Mouse (Mus musculus) small intestine, adult 2 months (tissue): ENCODE measurements around the gene Scimp. TPM values are rescaled to one million over a fixed set of nuclear protein-coding genes. Genes with fewer than 3 reads are reported as not detected.
A peak's percentile ranks its signal among the peaks of the same experiment; 100 is the strongest.

Experiments used
- H3K27ac ChIP-seq: fragments of 200-500 bp; 2 replicates; pipeline ENCODE4 v1.5.1; 2012; ENCODE audit warnings: low read depth, low read length, control low read depth, inconsistent platforms; ENCODE audit not compliant: insufficient read depth
- H3K27me3 ChIP-seq: fragments of 200-500 bp; 2 replicates; pipeline ENCODE4 v1.6.1; 2012; ENCODE audit warnings: mild to moderate bottlenecking, moderate library complexity, low read length, inconsistent platforms; ENCODE audit not compliant: control insufficient read depth, insufficient read depth
- H3K36me3 ChIP-seq: fragments of 200-500 bp; 2 replicates; pipeline ENCODE4 v1.6.1; 2012; ENCODE audit warnings: mild to moderate bottlenecking, low read length, control low read depth, inconsistent platforms; ENCODE audit not compliant: control insufficient read depth, insufficient read depth
- H3K4me1 ChIP-seq: fragments of 200-500 bp; 2 replicates; pipeline ENCODE4 v1.6.1; 2012; ENCODE audit warnings: low read length, inconsistent platforms, mixed read lengths; ENCODE audit not compliant: control insufficient read depth, insufficient read depth, insufficient read length
- H3K4me3 ChIP-seq: fragments of 200-500 bp; 2 replicates; pipeline ENCODE4 v1.5.1; 2012; ENCODE audit warnings: low read depth, mild to moderate bottlenecking, control low read depth, inconsistent platforms, low read length, moderate library complexity
- CTCF ChIP-seq: fragments of 200-500 bp; IDR thresholded peaks from 2 replicates; pipeline ENCODE4 v1.5.1; 2012; ENCODE audit warnings: low read depth, mild to moderate bottlenecking, control low read depth, inconsistent platforms, low read length, moderate library complexity, mixed read lengths; ENCODE audit not compliant: insufficient replicate concordance, insufficient read length; ENCODE audit errors: extremely low read depth
- POLR2A ChIP-seq: fragments of 200-500 bp; IDR thresholded peaks from 2 replicates; pipeline ENCODE4 v1.6.1; 2012; ENCODE audit warnings: low read depth, mild to moderate bottlenecking, control low read depth, inconsistent platforms, low read length, moderate library complexity
- WGBS: fragments of 180-500 bp; shearing (Covaris S2); methylation state at CpG from one replicate; pipeline ENCODE4 v1.1.7; 2018; 5-methylcytosine and 5-hydroxymethylcytosine counted together
- polyA plus RNA-seq: library from polyadenylated mRNA; depleted of rRNA; stranded (reverse); fragments of >200 nt; gene quantifications from 2 replicates; pipeline ENCODE4 v1.2.3, GENCODE M21; 2012

The Scimp gene
- polyA plus RNA-seq, 1 experiment = 0.94 TPM

DNA sequence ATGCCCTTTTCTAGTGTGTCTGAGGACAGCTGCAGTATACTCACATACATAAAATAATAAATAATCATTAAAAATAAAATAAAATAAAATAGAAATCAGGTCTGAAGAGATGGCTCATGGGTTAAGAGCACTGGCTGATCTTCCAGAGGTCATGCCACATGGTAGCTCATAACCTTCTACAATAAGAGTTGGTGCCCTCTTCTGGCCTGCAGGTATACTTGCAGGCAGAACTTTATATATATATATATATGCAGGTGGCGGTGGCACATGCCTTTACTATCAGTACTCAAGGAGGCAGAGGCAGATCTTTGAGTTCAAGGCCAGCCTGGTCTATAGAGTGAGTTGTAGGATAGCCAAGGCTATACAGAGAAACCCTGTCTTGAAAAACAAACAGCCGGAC is 13.8 kb upstream of the Scimp start:
- Histone ChIP-seq H3K4me1 (peaks cover 9% of the 10 kb centered on the region; the same call in 1 of the 2 replicates), H3K4me3 (no peak overlapping the region), H3K27ac (no peak overlapping the region), H3K36me3 (no peaks in the 10 kb centered on the region), H3K27me3 (no peaks in the 10 kb centered on the region)
- whole genome bisulfite sequencing = 74% methylated on average over 2 of the region's 2 CpGs
- TF ChIP-seq POLR2A = no peak
- no peak for TF ChIP-seq CTCF

DNA sequence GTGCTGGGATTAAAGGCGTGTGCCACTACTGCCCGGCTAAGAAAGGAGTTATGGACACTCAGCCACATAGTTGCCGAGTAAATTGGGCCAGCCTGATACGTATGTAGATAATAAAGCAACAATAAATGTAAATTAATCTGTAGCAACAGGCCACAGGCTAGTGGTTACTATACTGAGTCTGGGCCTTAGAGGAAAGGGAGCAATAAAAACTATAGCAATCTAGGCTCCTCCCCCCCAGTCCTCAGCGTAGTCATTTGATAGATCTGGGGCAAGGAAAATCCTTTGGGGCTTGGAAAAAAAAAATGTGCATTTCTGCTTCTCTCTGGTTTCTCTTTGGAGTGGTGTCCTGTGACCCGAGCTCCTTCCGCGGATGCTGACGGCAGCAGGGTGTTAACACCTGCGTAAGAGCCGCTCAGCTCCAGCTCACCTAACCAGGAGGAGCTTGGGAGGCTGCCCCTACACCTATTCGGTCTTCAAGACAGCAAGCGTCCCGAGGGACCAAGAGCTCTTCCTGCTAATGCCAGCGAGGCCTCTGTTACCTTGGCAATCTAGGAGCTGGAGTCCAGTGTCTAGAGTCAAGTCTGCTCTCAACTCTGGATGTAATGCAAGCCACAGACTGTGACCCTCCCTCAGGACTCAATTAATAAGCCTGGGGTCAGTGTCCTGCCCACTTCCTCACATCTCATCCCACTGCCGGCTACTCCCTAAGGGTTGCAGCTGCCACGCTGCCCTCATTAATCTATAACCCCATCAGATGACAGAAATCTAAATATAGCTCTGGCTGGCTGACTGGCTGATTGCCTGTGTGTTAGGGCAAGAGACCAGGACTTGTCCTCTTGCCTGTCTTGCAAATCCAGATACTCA is 9.6 kb upstream of the Scimp start:
- TF ChIP-seq CTCF (no peak), POLR2A (no peak)
- Histone ChIP-seq H3K27me3 (no peaks in the 10 kb centered on the region), H3K27ac (peak overlapping the region; percentile 41), H3K36me3 (no peaks in the 10 kb centered on the region), H3K4me1 (peaks cover 9% of the 10 kb centered on the region; the same call in 1 of the 2 replicates), H3K4me3 (peak overlapping the region; percentile 26)
- WGBS = 18% methylated on average over 17 of the region's 17 CpGs

DNA sequence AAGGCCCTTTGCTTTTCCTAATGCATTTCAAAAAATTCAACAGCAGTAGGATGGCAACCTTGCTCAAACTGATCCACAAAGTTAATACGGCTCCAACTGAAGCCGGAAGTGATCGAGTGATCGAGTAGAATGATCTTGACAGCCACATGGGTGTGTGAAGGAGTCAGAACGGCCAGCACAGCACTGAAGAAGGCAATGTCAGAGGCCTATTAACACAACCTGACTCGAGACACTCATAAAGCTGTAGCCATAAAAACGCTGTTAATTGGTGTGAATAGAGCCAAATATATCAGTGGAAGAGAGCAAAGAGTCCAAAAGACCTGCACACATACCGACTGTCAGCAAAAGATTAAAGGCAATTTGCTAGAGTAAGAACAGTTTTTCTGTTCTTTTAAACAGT is 7.7 kb upstream of the Scimp start:
- no peaks in the 10 kb centered on the region for H3K27me3 ChIP-seq
- no peak for TF ChIP-seq CTCF
- TF ChIP-seq POLR2A = no peak
- no peaks in the 10 kb centered on the region for H3K36me3 ChIP-seq
- H3K4me1 ChIP-seq = peaks cover 10% of the 10 kb centered on the region; the same call in 1 of the 2 replicates
- H3K4me3 ChIP-seq = no peak overlapping the region
- no peak overlapping the region for H3K27ac ChIP-seq
- 23% methylated on average over 8 of the region's 8 CpGs for WGBS

DNA sequence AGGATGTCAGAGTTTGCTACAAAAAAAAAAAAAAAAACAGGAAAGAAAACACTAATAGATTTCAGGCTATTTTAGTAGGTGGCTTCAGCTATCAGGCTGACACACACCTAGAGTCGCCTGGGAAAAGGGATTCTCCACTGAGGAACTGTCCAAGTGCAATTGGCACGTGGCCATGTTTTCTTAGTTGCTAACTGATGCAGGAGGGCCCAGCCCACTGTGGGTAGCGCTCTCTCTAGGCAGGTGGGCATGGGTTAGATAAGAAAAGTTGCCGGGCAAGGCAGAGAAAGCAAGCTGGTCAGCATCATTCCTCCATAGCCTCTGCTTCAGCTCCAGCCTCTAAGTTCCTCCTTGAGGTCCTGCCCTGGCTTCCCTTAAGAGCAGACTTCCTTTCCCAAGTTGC is 4.4 kb upstream of the Scimp start:
- H3K27ac ChIP-seq = no peak overlapping the region
- no peak for TF ChIP-seq CTCF
- no peak for TF ChIP-seq POLR2A

DNA sequence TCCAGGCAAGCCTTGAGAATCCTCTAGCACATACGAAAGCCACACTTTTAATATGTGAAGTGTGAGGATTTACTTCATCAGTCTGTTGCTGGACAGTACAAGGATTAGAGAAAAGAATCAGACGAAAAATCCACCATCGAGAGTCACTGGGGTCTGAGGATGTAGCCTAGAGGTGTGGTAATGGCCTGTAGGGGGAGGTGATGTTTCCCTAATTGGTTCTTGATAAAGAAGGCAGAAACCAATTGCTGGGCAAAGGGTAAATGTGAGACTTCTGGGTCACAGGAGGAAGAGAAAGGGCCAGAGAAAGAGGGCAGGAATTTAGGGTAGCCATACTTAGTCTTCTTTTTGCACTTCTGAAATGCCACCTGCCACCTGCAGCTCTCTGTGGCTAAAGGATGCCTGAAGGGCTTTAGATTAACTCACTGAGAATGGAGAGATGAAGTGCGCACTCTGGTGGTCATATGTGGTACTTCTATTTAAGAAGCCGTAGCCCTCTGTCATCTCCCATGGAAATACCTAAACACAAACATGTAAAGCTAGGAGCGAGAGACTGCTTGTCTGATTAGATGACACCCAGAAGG is 3.2 kb upstream of the Scimp start:
- H3K27ac ChIP-seq = no peak overlapping the region
- H3K4me3 ChIP-seq = no peak overlapping the region
- 0 out of 2 replicates have a peak, but pooled peaks cover 1% of the 10 kb centered on the region for H3K4me1 ChIP-seq
- no peaks in the 10 kb centered on the region for H3K36me3 ChIP-seq
- 19% methylated on average over 6 of the region's 6 CpGs for WGBS
- no peaks in the 10 kb centered on the region for H3K27me3 ChIP-seq
- TF ChIP-seq CTCF (peak; percentile 51; the same call in 1 of the 2 replicates), POLR2A (no peak)

More for the DNA sequence above, 4.4 kb upstream of the Scimp start:
- 32% methylated on average over 4 of the region's 4 CpGs for WGBS
- Histone ChIP-seq H3K36me3 (no peaks in the 10 kb centered on the region), H3K4me1 (0 out of 2 replicates have a peak, but pooled peaks cover 1% of the 10 kb centered on the region), H3K27me3 (no peaks in the 10 kb centered on the region), H3K4me3 (no peak overlapping the region)

DNA sequence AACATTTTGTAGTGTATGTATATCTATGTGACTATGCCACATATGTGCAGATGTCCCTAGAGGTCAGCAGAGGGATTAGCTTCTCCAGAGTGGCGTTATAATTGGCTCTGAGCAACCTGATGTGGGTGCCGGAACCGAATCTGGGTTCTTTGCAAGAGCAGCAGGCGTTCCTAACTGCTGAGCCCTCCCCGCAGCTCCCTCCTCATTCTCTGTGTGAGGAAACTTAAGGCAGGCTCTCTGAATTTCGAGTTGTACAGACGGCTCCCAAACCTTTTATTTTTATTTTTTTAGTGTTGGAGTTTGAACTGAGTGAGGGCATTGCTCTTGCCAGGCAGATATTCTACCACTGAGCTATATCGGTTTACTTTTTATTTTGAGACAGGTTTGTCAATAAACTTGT is 2.7 kb upstream of the Scimp start:
- 86% methylated on average over 8 of the region's 8 CpGs for WGBS
- no peak overlapping the region for H3K4me3 ChIP-seq
- H3K27ac ChIP-seq = no peak overlapping the region
- no peaks in the 10 kb centered on the region for H3K36me3 ChIP-seq
- H3K4me1 ChIP-seq = 0 out of 2 replicates have a peak, but pooled peaks cover 1% of the 10 kb centered on the region
- H3K27me3 ChIP-seq = no peaks in the 10 kb centered on the region
- TF ChIP-seq CTCF (no peak), POLR2A (no peak)

DNA sequence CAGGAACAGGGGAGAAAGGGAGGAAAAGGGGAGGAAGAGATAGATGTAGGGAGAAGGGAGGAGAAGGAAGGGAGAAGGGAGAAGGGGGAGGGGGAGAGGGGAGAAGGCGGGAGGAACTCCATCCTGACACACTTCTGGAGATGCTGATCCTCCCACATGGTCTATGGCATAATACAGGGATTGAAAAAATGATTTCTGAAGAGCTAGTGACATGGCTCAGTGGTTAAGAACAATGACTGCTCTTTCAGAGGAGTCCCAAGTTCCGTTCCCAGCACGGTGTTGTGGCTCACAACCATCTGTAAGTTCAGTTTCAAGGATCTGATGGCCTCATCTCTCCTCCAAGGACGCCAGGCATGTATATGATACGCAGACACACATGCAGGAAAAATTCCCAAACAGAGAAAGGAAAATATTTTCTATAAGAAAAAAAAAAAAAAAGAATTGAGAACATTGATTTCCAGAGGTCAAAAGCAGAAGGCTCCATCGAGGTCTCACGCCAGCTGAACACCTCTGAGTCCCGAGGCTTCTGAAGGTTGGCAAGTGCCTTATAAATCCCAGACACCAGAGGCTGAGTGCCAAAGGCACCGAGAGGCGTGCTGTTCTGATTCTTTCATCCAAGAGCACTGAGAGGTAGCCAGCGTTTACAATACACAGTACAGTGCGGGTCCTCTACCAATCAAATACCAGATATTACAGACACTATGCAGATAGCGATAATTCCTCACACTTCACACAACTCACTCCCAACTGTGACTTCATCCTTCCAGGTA is 730 bp downstream of the Scimp start:
- peak overlapping the region; percentile 15 for H3K4me3 ChIP-seq
- H3K27me3 ChIP-seq = no peaks in the 10 kb centered on the region
- H3K27ac ChIP-seq = peak overlapping the region; percentile 23
- TF ChIP-seq CTCF (no peak), POLR2A (no peak)
- no peaks in the 10 kb centered on the region for H3K36me3 ChIP-seq
- H3K4me1 ChIP-seq = 0 out of 2 replicates have a peak, but pooled peaks cover 1% of the 10 kb centered on the region
- 63% methylated on average over 13 of the region's 13 CpGs for WGBS
